Mouse (Mus musculus) cerebellum, adult 2 months (tissue): ENCODE data around the gene Msrb2. TPM values are rescaled to one million over a fixed set of nuclear protein-coding genes. Genes with fewer than 3 reads are reported as not detected.

Experiments used
- DNase-seq, 2 experiments: peaks; one replicate each; pipeline ENCODE4 v3.0.0; 2021
- H3K27ac ChIP-seq: fragments of 200-500 bp; 2 replicates; pipeline ENCODE4 v1.5.1; 2012; ENCODE audit warnings: low read length, control low read depth, inconsistent platforms; ENCODE audit not compliant: insufficient read depth
- H3K27me3 ChIP-seq: fragments of 200-500 bp; 2 replicates; pipeline ENCODE4 v1.6.1; 2012; ENCODE audit warnings: inconsistent platforms, mild to moderate bottlenecking, low read length, moderate library complexity; ENCODE audit not compliant: control insufficient read depth, insufficient read depth
- H3K4me1 ChIP-seq: fragments of 200-500 bp; 2 replicates; pipeline ENCODE4 v1.6.1; 2011; ENCODE audit warnings: low read length; ENCODE audit not compliant: control insufficient read depth, insufficient read depth
- H3K4me3 ChIP-seq: fragments of 200-500 bp; replicated peaks from 2 replicates; pipeline ENCODE3; 2011; ENCODE audit warnings: mild to moderate bottlenecking, low read depth, low read length, control low read depth; ENCODE audit not compliant: insufficient read depth
- CTCF ChIP-seq: fragments of 200-500 bp; IDR thresholded peaks from 2 replicates; pipeline ENCODE4 v1.5.1; 2011; ENCODE audit warnings: low read depth, mild to moderate bottlenecking, control low read depth, low read length, moderate library complexity, borderline replicate concordance; ENCODE audit not compliant: insufficient read depth
- POLR2A ChIP-seq: fragments of 200-500 bp; IDR thresholded peaks from 2 replicates; pipeline ENCODE4 v1.6.1; 2011; ENCODE audit warnings: low read length, control low read depth, borderline replicate concordance; ENCODE audit not compliant: insufficient read depth
- WGBS: fragments of 180-500 bp; shearing (Covaris S2); methylation state at CpG from one replicate; pipeline ENCODE4 v1.1.7; 2018; 5-methylcytosine and 5-hydroxymethylcytosine counted together
- polyA plus RNA-seq: library from polyadenylated mRNA; depleted of rRNA; stranded (reverse); fragments of >200 nt; gene quantifications from 2 replicates; pipeline ENCODE4 v1.2.3, GENCODE M21; 2012; rRNA removed

Msrb2 gene
- polyA plus RNA-seq = 29.4 and 35.4 TPM in 2 replicates

GRCm38 (mm10) chr2:19371390-19372158 is at the start of gene Msrb2:
Gene Msrb2 (plus strand): TSS chr2:19371440.
- no peaks in the 10 kb centered on the region for H3K4me1 ChIP-seq
- peak within 1 kb of the TSS; percentile 17; the same call in 1 of the 2 replicates for H3K27ac ChIP-seq
- TF ChIP-seq CTCF (peak; percentile 46; the same call in 1 of the 2 replicates), POLR2A (no peak)
- H3K27me3 ChIP-seq = no peaks in the 10 kb centered on the region
- H3K4me3 ChIP-seq = peak within 1 kb of the TSS; percentile 93
- DNase-seq = peak; percentile 63 to 81
- 1% methylated on average over 39 of the region's 39 CpGs for WGBS

- DNase-seq = no peak
- H3K4me3 ChIP-seq = no peak overlapping the region
- H3K4me1 ChIP-seq = no peaks in the 10 kb centered on the region
- TF ChIP-seq POLR2A (no peak), CTCF (no peak)
- no peaks in the 10 kb centered on the region for H3K27me3 ChIP-seq
- 82% methylated on average over 9 of the region's 9 CpGs for WGBS
- H3K27ac ChIP-seq = no peak overlapping the region
Observed at GRCm38 (mm10) chr2:19322448-19322847, 48.8 kb upstream of the Msrb2 start.

GRCm38 (mm10) chr2:19326376-19326775 is 44.9 kb upstream of the Msrb2 start:
- Histone ChIP-seq H3K27me3 (no peaks in the 10 kb centered on the region), H3K4me1 (no peaks in the 10 kb centered on the region), H3K4me3 (no peak overlapping the region), H3K27ac (no peak overlapping the region)
- 79% methylated on average over 1 of the region's 1 CpGs for WGBS
- TF ChIP-seq POLR2A (no peak), CTCF (no peak)
- DNase-seq = no peak

GRCm38 (mm10) chr2:19327811-19328210 is 43.4 kb upstream of the Msrb2 start:
- DNase-seq = no peak
- WGBS = 78% methylated on average over 4 of the region's 4 CpGs
- Histone ChIP-seq H3K27ac (no peak overlapping the region), H3K4me3 (no peak overlapping the region), H3K4me1 (no peaks in the 10 kb centered on the region), H3K27me3 (no peaks in the 10 kb centered on the region)
- TF ChIP-seq POLR2A (no peak), CTCF (no peak)

- no peak for TF ChIP-seq CTCF
- no peak for TF ChIP-seq POLR2A
- Histone ChIP-seq H3K4me3 (peak overlapping the region; percentile 49), H3K4me1 (no peaks in the 10 kb centered on the region), H3K27me3 (no peaks in the 10 kb centered on the region), H3K27ac (no peak overlapping the region)
- peak in 1 of 2 experiments; percentile 29 for DNase-seq
- WGBS = 30% methylated on average over 10 of the region's 10 CpGs
Observed at GRCm38 (mm10) chr2:19343901-19344635, 27.2 kb upstream of the Msrb2 start.

- H3K27ac ChIP-seq = no peak overlapping the region
- WGBS = 17% methylated on average over 20 of the region's 20 CpGs
Observed at GRCm38 (mm10) chr2:19344636-19345413, 26.4 kb upstream of the Msrb2 start.

GRCm38 (mm10) chr2:19345414-19345964 is 25.8 kb upstream of the Msrb2 start:
- Histone ChIP-seq H3K4me3 (no peak overlapping the region), H3K27me3 (no peaks in the 10 kb centered on the region), H3K27ac (no peak overlapping the region), H3K4me1 (no peaks in the 10 kb centered on the region)
- whole genome bisulfite sequencing = 77% methylated on average over 5 of the region's 5 CpGs
- TF ChIP-seq POLR2A = no peak
- no peak for TF ChIP-seq CTCF
- DNase-seq = peak in 1 of 2 experiments; percentile 8

More at GRCm38 (mm10) chr2:19344636-19345413, 26.4 kb upstream of the Msrb2 start:
- Histone ChIP-seq H3K4me1 (no peaks in the 10 kb centered on the region), H3K4me3 (peak overlapping the region; percentile 49), H3K27me3 (no peaks in the 10 kb centered on the region)
- no peak for TF ChIP-seq POLR2A
- TF ChIP-seq CTCF = peak; percentile 84
- DNase-seq = peak; percentile 83 to 88
